Mouse (Mus musculus) midbrain, embryonic 14.5 days (tissue): ENCODE measurements around the gene Top1. TPM values are rescaled to one million over a fixed set of nuclear protein-coding genes. Genes with fewer than 3 reads are reported as not detected.

Experiments used
- ATAC-seq: fragments of 200-750 bp; cut with Nextera tagmentation; 2 replicates; pipeline ENCODE4 v1.8.0; 2017; ENCODE audit warnings: moderate number of reproducible peaks, moderate library complexity; ENCODE audit not compliant: low FRiP score, low TSS enrichment
- DNase-seq: peaks from one replicate; pipeline ENCODE4 v3.0.0-alpha.2; 2015
- H3K27ac ChIP-seq: fragments of 300-500 bp; sonication (generic); replicated peaks from 2 replicates; pipeline ENCODE4 v1.5.1; 2014; ENCODE audit warnings: mild to moderate bottlenecking, low read depth, low read length, moderate library complexity
- H3K27me3 ChIP-seq: fragments of 300-500 bp; sonication (generic); 2 replicates; pipeline ENCODE4 v1.6.1; 2014; ENCODE audit warnings: low read length, control low read depth, mixed read lengths; ENCODE audit not compliant: control insufficient read depth, insufficient read depth
- H3K36me3 ChIP-seq: fragments of 300-500 bp; sonication (generic); 2 replicates; pipeline ENCODE4 v1.6.1; 2014; ENCODE audit warnings: low read length, control low read depth; ENCODE audit not compliant: control insufficient read depth, insufficient read depth
- H3K4me1 ChIP-seq: fragments of 300-500 bp; sonication (generic); 2 replicates; pipeline ENCODE4 v1.6.1; 2014; ENCODE audit warnings: mild to moderate bottlenecking, antibody characterized with exemption, low read length, control low read depth; ENCODE audit not compliant: control insufficient read depth, insufficient read depth
- H3K4me2 ChIP-seq: fragments of 300-500 bp; sonication (generic); 2 replicates; pipeline ENCODE4 v1.6.1; 2014; ENCODE audit warnings: mild to moderate bottlenecking, low read length, moderate library complexity
- H3K4me3 ChIP-seq: fragments of 300-500 bp; sonication (generic); replicated peaks from 2 replicates; pipeline ENCODE4 v1.5.1; 2014; ENCODE audit warnings: low read depth, low read length
- H3K9ac ChIP-seq: fragments of 300-500 bp; sonication (generic); replicated peaks from 2 replicates; pipeline ENCODE4 v1.6.1; 2014; ENCODE audit warnings: mild to moderate bottlenecking, low read length, moderate library complexity
- H3K9me3 ChIP-seq: fragments of 300-500 bp; sonication (generic); 2 replicates; pipeline ENCODE4 v1.6.1; 2016; ENCODE audit warnings: low read length, control low read depth, mixed read lengths; ENCODE audit not compliant: control insufficient read depth
- WGBS: fragments of 180-500 bp; shearing (Covaris S2); extraction: QIAGEN DNeasy Blood & Tissue Kit; methylation state at CpG from one replicate; pipeline ENCODE4 v1.1.7; 2014; 5-methylcytosine and 5-hydroxymethylcytosine counted together
- polyA plus RNA-seq: library from polyadenylated mRNA; unstranded; fragments of >200 nt; fragmentation: Nextera tagmentation; extraction: Ambion mirVana; gene quantifications from 2 replicates; pipeline ENCODE4 v1.2.1, GENCODE M21; 2014

Top1 gene
- polyA plus RNA-seq, 1 experiment from 2014 or later, result 83.2 TPM

GRCm38 (mm10) chr2:160628055-160628454, 17.6 kb upstream of the Top1 start:
- Histone ChIP-seq H3K9me3 (no peaks in the 10 kb centered on the region), H3K4me2 (no peak overlapping the region), H3K27me3 (no peaks in the 10 kb centered on the region), H3K27ac (no peak overlapping the region), H3K4me1 (no peaks in the 10 kb centered on the region), H3K4me3 (no peak overlapping the region), H3K9ac (no peak overlapping the region), H3K36me3 (no peaks in the 10 kb centered on the region)
- ATAC-seq (no peak), DNase-seq (no peak)
- WGBS, result 64% methylated on average over 5 of the region's 5 CpGs

- H3K9ac ChIP-seq, result no peak overlapping the region
- no peaks in the 10 kb centered on the region for H3K27me3 ChIP-seq
- no peaks in the 10 kb centered on the region for H3K36me3 ChIP-seq
- H3K4me2 ChIP-seq, result no peak overlapping the region
- no peak for ATAC-seq
- WGBS, result 92% methylated on average over 12 of the region's 12 CpGs
- H3K4me3 ChIP-seq, result no peak overlapping the region
- DNase-seq, result no peak
- H3K27ac ChIP-seq, result no peak overlapping the region
- H3K4me1 ChIP-seq, result no peaks in the 10 kb centered on the region
- H3K9me3 ChIP-seq, result no peaks in the 10 kb centered on the region
Observed at GRCm38 (mm10) chr2:160628666-160629527, 16.8 kb upstream of the Top1 start.

GRCm38 (mm10) chr2:160629528-160629830, 16.2 kb upstream of the Top1 start:
- ATAC-seq (no peak), DNase-seq (no peak)
- no peak overlapping the region for H3K4me3 ChIP-seq
- H3K4me1 ChIP-seq, result no peaks in the 10 kb centered on the region
- H3K4me2 ChIP-seq, result no peak overlapping the region
- H3K27me3 ChIP-seq, result no peaks in the 10 kb centered on the region
- no peak overlapping the region for H3K9ac ChIP-seq
- WGBS, result 87% methylated on average over 8 of the region's 8 CpGs
- H3K36me3 ChIP-seq, result no peaks in the 10 kb centered on the region
- H3K27ac ChIP-seq, result no peak overlapping the region
- H3K9me3 ChIP-seq, result no peaks in the 10 kb centered on the region

- H3K36me3 ChIP-seq, result no peaks in the 10 kb centered on the region
- no peak for DNase-seq
Observed at GRCm38 (mm10) chr2:160630872-160631597, 14.7 kb upstream of the Top1 start.

GRCm38 (mm10) chr2:160639911-160640717, 5.6 kb upstream of the Top1 start:
- Histone ChIP-seq H3K4me2 (no peak overlapping the region), H3K4me3 (no peak overlapping the region), H3K36me3 (no peaks in the 10 kb centered on the region), H3K4me1 (no peaks in the 10 kb centered on the region), H3K27ac (no peak overlapping the region), H3K27me3 (no peaks in the 10 kb centered on the region), H3K9ac (no peak overlapping the region), H3K9me3 (no peaks in the 10 kb centered on the region)
- ATAC-seq (no peak), DNase-seq (no peak)
- 91% methylated on average over 13 of the region's 13 CpGs for WGBS

More at GRCm38 (mm10) chr2:160630872-160631597, 14.7 kb upstream of the Top1 start:
- Histone ChIP-seq H3K9me3 (no peaks in the 10 kb centered on the region), H3K4me3 (no peak overlapping the region), H3K9ac (no peak overlapping the region), H3K4me2 (no peak overlapping the region), H3K27me3 (no peaks in the 10 kb centered on the region), H3K4me1 (no peaks in the 10 kb centered on the region), H3K27ac (no peak overlapping the region)
- no peak for ATAC-seq
- 91% methylated on average over 9 of the region's 9 CpGs for WGBS

- Histone ChIP-seq H3K4me3 (no peak overlapping the region), H3K9ac (no peak overlapping the region), H3K4me2 (no peak overlapping the region), H3K27ac (no peak overlapping the region), H3K36me3 (no peaks in the 10 kb centered on the region), H3K27me3 (no peaks in the 10 kb centered on the region), H3K9me3 (no peaks in the 10 kb centered on the region), H3K4me1 (no peaks in the 10 kb centered on the region)
- no peak for ATAC-seq
- no peak for DNase-seq
- 68% methylated on average over 2 of the region's 2 CpGs for whole genome bisulfite sequencing
Observed at GRCm38 (mm10) chr2:160641176-160641575, 4.5 kb upstream of the Top1 start.

GRCm38 (mm10) chr2:160646144-160646844, 606 bp downstream of the Top1 start:
- Histone ChIP-seq H3K27me3 (no peaks in the 10 kb centered on the region), H3K4me2 (peak overlapping the region; percentile 80), H3K36me3 (no peaks in the 10 kb centered on the region), H3K4me3 (peak overlapping the region; percentile 100), H3K4me1 (peaks cover 21% of the 10 kb centered on the region), H3K9me3 (no peaks in the 10 kb centered on the region), H3K9ac (peak overlapping the region; percentile 100), H3K27ac (peak overlapping the region; percentile 99)
- ATAC-seq (peak; percentile 64), DNase-seq (peak; percentile 71)
- WGBS, result under 1% methylated on average over 69 of the region's 76 CpGs

GRCm38 (mm10) chr2:160646845-160647178, 1.1 kb downstream of the Top1 start:
- Histone ChIP-seq H3K27me3 (no peaks in the 10 kb centered on the region), H3K4me3 (peak overlapping the region; percentile 100), H3K9me3 (no peaks in the 10 kb centered on the region), H3K4me1 (peaks cover 21% of the 10 kb centered on the region), H3K4me2 (peak overlapping the region; percentile 80), H3K9ac (peak overlapping the region; percentile 100), H3K36me3 (no peaks in the 10 kb centered on the region), H3K27ac (peak overlapping the region; percentile 99)
- WGBS, result 0% methylated on average over 17 of the region's 17 CpGs
- ATAC-seq, result no peak
- peak; percentile 67 for DNase-seq
